Mouse (Mus musculus): ENCODE data around the gene Znrf2. TPM values are rescaled to one million over a fixed set of nuclear protein-coding genes. Genes with fewer than 3 reads are reported as not detected.
A peak's percentile ranks its signal among the peaks of the same experiment; 100 is the strongest.

Gene Znrf2
- polyA plus RNA-seq, 1 experiment from 2014 or later, result 5.5 TPM

DNA sequence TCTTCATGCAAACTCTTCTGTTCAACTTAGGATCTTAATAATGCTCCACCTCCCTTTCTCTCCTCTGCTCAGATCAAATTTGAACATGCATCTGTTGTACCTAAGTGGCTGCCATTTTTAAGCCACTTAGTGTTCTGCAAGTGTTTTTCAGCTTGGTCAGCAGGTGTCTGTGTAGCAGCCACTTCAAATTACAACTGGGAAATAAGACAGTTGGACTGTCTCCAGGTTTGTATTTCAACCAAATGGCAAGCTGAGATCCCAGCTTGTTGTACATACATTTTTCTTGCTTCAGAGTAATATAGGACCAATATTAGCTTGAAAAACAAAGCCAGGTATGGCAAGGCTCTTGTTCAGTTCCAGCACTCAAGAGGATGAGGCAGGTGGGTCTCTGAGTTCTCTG is 61.8 kb downstream of the Znrf2 start:
- ATAC-seq, result no peak
- no peaks in the 10 kb centered on the region for H3K27me3 ChIP-seq (replicated peaks; ENCODE audit: control insufficient read depth, insufficient read depth, low read length)
- no peak overlapping the region for H3K27ac ChIP-seq (ENCODE audit: low read length)
- no peaks in the 10 kb centered on the region for H3K36me3 ChIP-seq (ENCODE audit: control insufficient read depth, insufficient read depth, low read length)
- no peak overlapping the region for H3K4me2 ChIP-seq (ENCODE audit: low read depth, low read length)
- H3K9ac ChIP-seq (ENCODE audit: low read depth, low read length), result no peak overlapping the region
- H3K4me3 ChIP-seq (ENCODE audit: low read length), result no peak overlapping the region
- 0 out of 2 replicates have a peak, but pooled peaks cover 3% of the 10 kb centered on the region for H3K4me1 ChIP-seq (ENCODE audit: control insufficient read depth, insufficient read depth, low read length)
- H3K9me3 ChIP-seq (ENCODE audit: control insufficient read depth, low read length), result no peaks in the 10 kb centered on the region

DNA sequence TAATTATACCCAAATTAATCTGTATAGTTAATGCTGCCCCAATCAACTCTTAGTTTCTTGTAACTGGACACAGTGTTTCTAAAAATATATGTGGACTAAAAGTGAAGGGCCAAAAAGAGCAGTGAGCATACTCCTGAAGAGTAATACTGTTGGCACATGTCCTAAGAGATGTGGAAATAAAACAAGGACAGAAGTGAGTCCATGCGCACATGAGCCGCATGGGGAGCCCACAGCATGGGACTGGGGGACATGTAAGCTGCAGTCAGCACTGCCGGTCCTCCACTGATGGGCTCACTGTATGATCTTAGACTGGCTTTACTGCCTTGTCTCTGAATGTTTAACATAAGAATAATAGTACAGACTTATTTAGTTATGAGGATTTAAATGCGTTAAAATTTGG is 63.4 kb downstream of the Znrf2 start:
- no peaks in the 10 kb centered on the region for H3K9me3 ChIP-seq (ENCODE audit: control insufficient read depth, low read length)
- 0 out of 2 replicates have a peak, but pooled peaks cover 3% of the 10 kb centered on the region for H3K4me1 ChIP-seq (ENCODE audit: control insufficient read depth, insufficient read depth, low read length)
- no peaks in the 10 kb centered on the region for H3K27me3 ChIP-seq (replicated peaks; ENCODE audit: control insufficient read depth, insufficient read depth, low read length)
- H3K9ac ChIP-seq (ENCODE audit: low read depth, low read length), result no peak overlapping the region
- H3K36me3 ChIP-seq (ENCODE audit: control insufficient read depth, insufficient read depth, low read length), result no peaks in the 10 kb centered on the region
- 93% methylated on average over 4 of the region's 4 CpGs for WGBS
- H3K4me3 ChIP-seq (ENCODE audit: low read length), result no peak overlapping the region
- no peak overlapping the region for H3K4me2 ChIP-seq (ENCODE audit: low read depth, low read length)
- no peak for ATAC-seq
- no peak overlapping the region for H3K27ac ChIP-seq (ENCODE audit: low read length)

DNA sequence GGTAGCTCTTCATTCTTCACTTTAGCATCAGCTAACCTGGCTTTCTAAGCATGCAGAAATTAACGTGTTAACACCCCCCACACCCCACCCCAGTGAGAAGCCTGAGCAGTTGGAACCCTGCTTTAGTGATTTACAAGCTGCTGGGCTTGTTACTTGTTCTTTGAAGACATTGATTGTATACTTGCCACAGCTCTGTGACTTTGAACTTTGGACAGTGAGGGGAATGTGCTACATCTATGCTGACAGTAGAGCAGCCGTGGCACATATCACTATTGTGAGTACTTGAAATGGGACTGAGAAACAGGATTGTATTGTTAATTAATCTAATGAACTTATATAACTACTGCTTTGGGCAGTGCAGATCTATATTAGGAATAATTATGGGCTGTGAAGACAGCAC is 66.7 kb downstream of the Znrf2 start:
- H3K4me1 ChIP-seq (ENCODE audit: control insufficient read depth, insufficient read depth, low read length), result peaks cover 7% of the 10 kb centered on the region; the same call in 1 of the 2 replicates
- no peak overlapping the region for H3K4me2 ChIP-seq (ENCODE audit: low read depth, low read length)
- peak; percentile 83 for ATAC-seq
- H3K4me3 ChIP-seq (ENCODE audit: low read length), result no peak overlapping the region
- H3K27me3 ChIP-seq (replicated peaks; ENCODE audit: control insufficient read depth, insufficient read depth, low read length), result no peaks in the 10 kb centered on the region
- H3K36me3 ChIP-seq (ENCODE audit: control insufficient read depth, insufficient read depth, low read length), result no peaks in the 10 kb centered on the region
- no peaks in the 10 kb centered on the region for H3K9me3 ChIP-seq (ENCODE audit: control insufficient read depth, low read length)
- 48% methylated on average over 2 of the region's 2 CpGs for WGBS
- no peak overlapping the region for H3K27ac ChIP-seq (ENCODE audit: low read length)
- no peak overlapping the region for H3K9ac ChIP-seq (ENCODE audit: low read depth, low read length)

GRCm38 (mm10) chr6:54886195-54886594 is 69.5 kb downstream of the Znrf2 start:
- no peak overlapping the region for H3K27ac ChIP-seq (ENCODE audit: low read length)
- peaks cover 7% of the 10 kb centered on the region; the same call in 1 of the 2 replicates for H3K4me1 ChIP-seq (ENCODE audit: control insufficient read depth, insufficient read depth, low read length)
- no peak overlapping the region for H3K4me2 ChIP-seq (ENCODE audit: low read depth, low read length)
- ATAC-seq, result no peak
- no peak overlapping the region for H3K4me3 ChIP-seq (ENCODE audit: low read length)
- peaks cover 4% of the 10 kb centered on the region; the same call in 1 of the 2 replicates for H3K36me3 ChIP-seq (ENCODE audit: control insufficient read depth, insufficient read depth, low read length)
- WGBS, result 80% methylated on average over 7 of the region's 7 CpGs
- H3K9ac ChIP-seq (ENCODE audit: low read depth, low read length), result no peak overlapping the region
- no peaks in the 10 kb centered on the region for H3K9me3 ChIP-seq (ENCODE audit: control insufficient read depth, low read length)
- no peaks in the 10 kb centered on the region for H3K27me3 ChIP-seq (replicated peaks; ENCODE audit: control insufficient read depth, insufficient read depth, low read length)

DNA sequence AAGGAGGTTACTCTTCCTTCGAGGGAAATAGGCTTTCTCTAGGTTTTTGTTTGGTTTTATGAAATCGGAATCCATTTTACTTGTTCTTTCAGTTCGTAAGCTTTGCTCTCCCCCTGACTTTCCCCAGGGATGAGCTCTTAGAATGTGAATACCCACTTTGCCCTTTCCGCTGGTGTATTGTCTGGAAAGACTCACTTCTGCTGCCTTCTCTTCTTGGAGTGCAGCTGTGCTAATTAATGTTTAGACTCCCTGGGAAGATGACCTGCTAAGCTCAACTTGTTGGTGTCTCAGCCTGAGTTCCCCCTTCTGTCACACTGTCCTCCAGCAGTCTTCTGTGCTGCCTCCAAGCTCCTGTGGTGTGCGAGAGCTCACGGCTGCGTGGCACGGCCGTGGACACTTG is 73.5 kb downstream of the Znrf2 start:
- no peak for ATAC-seq
- 72% methylated on average over 9 of the region's 9 CpGs for WGBS

DNA sequence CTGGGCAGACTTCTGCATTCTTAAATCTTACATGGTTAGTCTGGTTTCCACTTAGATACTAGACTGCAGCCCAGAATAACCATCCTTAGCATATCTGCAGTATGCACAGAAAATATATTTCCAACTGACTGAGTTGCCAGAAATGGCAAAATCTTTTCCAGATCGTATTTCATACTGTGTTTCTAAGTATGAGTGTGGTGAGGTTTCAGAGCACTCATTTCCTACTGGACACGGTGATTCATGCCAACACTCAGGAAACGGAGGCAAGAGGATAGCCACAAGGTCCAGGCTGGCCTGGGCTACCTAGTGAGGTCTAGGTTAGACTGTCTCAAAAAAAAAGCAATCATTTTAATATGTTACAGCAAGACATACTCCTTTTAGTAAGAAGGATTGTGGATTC is 74.7 kb downstream of the Znrf2 start:
- Histone ChIP-seq H3K9me3 (ENCODE audit: control insufficient read depth, low read length) (no peaks in the 10 kb centered on the region), H3K4me2 (ENCODE audit: low read depth, low read length) (no peak overlapping the region), H3K4me3 (ENCODE audit: low read length) (no peak overlapping the region), H3K9ac (ENCODE audit: low read depth, low read length) (no peak overlapping the region), H3K27ac (ENCODE audit: low read length) (no peak overlapping the region), H3K36me3 (ENCODE audit: control insufficient read depth, insufficient read depth, low read length) (peaks cover 4% of the 10 kb centered on the region; the same call in 1 of the 2 replicates), H3K4me1 (ENCODE audit: control insufficient read depth, insufficient read depth, low read length) (peaks cover 4% of the 10 kb centered on the region; the same call in 1 of the 2 replicates), H3K27me3 (replicated peaks; ENCODE audit: control insufficient read depth, insufficient read depth, low read length) (no peaks in the 10 kb centered on the region)
- no peak for ATAC-seq
- WGBS, result 79% methylated on average over 3 of the region's 3 CpGs

More for the DNA sequence above, 73.5 kb downstream of the Znrf2 start:
- Histone ChIP-seq H3K36me3 (ENCODE audit: control insufficient read depth, insufficient read depth, low read length) (peaks cover 4% of the 10 kb centered on the region; the same call in 1 of the 2 replicates), H3K9ac (ENCODE audit: low read depth, low read length) (no peak overlapping the region), H3K27me3 (replicated peaks; ENCODE audit: control insufficient read depth, insufficient read depth, low read length) (no peaks in the 10 kb centered on the region), H3K27ac (ENCODE audit: low read length) (no peak overlapping the region), H3K9me3 (ENCODE audit: control insufficient read depth, low read length) (no peaks in the 10 kb centered on the region), H3K4me1 (ENCODE audit: control insufficient read depth, insufficient read depth, low read length) (peaks cover 4% of the 10 kb centered on the region; the same call in 1 of the 2 replicates), H3K4me3 (ENCODE audit: low read length) (no peak overlapping the region), H3K4me2 (ENCODE audit: low read depth, low read length) (no peak overlapping the region)

DNA sequence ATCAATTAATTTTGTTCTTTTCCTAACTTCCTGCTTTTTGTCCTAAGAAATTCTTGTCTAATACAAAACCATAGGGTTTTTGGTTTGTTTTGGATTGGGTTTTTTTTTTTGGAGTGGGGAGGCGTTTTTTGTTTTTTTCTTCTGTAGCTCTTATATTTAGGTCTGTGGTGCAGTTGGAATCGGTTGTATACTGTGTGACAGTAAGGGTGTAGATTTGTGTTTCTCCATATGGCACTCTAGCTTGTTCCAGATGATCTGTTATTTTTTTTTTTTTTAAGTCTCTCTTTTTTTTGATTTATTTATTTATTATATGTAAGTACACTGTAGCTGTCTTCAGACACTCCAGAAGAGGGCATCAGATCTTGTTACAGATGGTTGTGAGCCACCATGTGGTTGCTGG is 83.5 kb downstream of the Znrf2 start:
- Histone ChIP-seq H3K4me3 (ENCODE audit: low read length) (no peak overlapping the region), H3K27me3 (replicated peaks; ENCODE audit: control insufficient read depth, insufficient read depth, low read length) (no peaks in the 10 kb centered on the region), H3K36me3 (ENCODE audit: control insufficient read depth, insufficient read depth, low read length) (no peaks in the 10 kb centered on the region), H3K9me3 (ENCODE audit: control insufficient read depth, low read length) (no peaks in the 10 kb centered on the region), H3K4me2 (ENCODE audit: low read depth, low read length) (no peak overlapping the region), H3K4me1 (ENCODE audit: control insufficient read depth, insufficient read depth, low read length) (no peaks in the 10 kb centered on the region), H3K9ac (ENCODE audit: low read depth, low read length) (no peak overlapping the region), H3K27ac (ENCODE audit: low read length) (no peak overlapping the region)
- WGBS, result 80% methylated on average over 2 of the region's 2 CpGs
- ATAC-seq, result no peak

DNA sequence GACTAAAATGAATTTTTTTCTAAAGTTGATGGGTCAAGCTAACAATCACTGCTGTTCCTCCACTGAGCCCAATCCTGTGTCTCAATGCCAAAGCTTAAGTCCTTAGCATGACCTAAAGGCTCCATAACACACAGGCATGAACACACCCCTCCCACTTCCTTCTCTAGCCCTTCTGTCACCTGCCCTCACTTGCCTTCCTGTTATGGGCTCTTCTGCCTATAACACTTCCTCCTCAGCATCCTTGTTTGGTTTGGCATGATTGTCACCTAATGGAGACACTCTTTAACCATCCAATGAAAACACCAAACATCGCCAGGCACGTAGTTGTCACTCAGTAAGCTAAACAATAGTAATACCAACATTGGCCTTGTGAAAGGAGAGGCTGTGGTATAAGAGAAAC is 85.8 kb downstream of the Znrf2 start:
- H3K27ac ChIP-seq (ENCODE audit: low read length), result no peak overlapping the region
- no peaks in the 10 kb centered on the region for H3K36me3 ChIP-seq (ENCODE audit: control insufficient read depth, insufficient read depth, low read length)
- no peak overlapping the region for H3K9ac ChIP-seq (ENCODE audit: low read depth, low read length)
- no peaks in the 10 kb centered on the region for H3K9me3 ChIP-seq (ENCODE audit: control insufficient read depth, low read length)
- H3K4me2 ChIP-seq (ENCODE audit: low read depth, low read length), result no peak overlapping the region
- no peaks in the 10 kb centered on the region for H3K27me3 ChIP-seq (replicated peaks; ENCODE audit: control insufficient read depth, insufficient read depth, low read length)
- no peaks in the 10 kb centered on the region for H3K4me1 ChIP-seq (ENCODE audit: control insufficient read depth, insufficient read depth, low read length)
- no peak overlapping the region for H3K4me3 ChIP-seq (ENCODE audit: low read length)
- 88% methylated on average over 2 of the region's 2 CpGs for WGBS
- no peak for ATAC-seq

GRCm38 (mm10) chr6:54906053-54907040 is 89.6 kb downstream of the Znrf2 start:
- Histone ChIP-seq H3K27ac (ENCODE audit: low read length) (no peak overlapping the region), H3K4me2 (ENCODE audit: low read depth, low read length) (no peak overlapping the region), H3K4me3 (ENCODE audit: low read length) (no peak overlapping the region), H3K4me1 (ENCODE audit: control insufficient read depth, insufficient read depth, low read length) (no peaks in the 10 kb centered on the region), H3K27me3 (replicated peaks; ENCODE audit: control insufficient read depth, insufficient read depth, low read length) (no peaks in the 10 kb centered on the region), H3K9ac (ENCODE audit: low read depth, low read length) (no peak overlapping the region), H3K36me3 (ENCODE audit: control insufficient read depth, insufficient read depth, low read length) (no peaks in the 10 kb centered on the region), H3K9me3 (ENCODE audit: control insufficient read depth, low read length) (no peaks in the 10 kb centered on the region)
- ATAC-seq, result peak; percentile 91
- WGBS, result 71% methylated on average over 10 of the region's 10 CpGs
